Mouse (Mus musculus): ENCODE data around the gene Olfr558.

Gene Olfr558

DNA sequence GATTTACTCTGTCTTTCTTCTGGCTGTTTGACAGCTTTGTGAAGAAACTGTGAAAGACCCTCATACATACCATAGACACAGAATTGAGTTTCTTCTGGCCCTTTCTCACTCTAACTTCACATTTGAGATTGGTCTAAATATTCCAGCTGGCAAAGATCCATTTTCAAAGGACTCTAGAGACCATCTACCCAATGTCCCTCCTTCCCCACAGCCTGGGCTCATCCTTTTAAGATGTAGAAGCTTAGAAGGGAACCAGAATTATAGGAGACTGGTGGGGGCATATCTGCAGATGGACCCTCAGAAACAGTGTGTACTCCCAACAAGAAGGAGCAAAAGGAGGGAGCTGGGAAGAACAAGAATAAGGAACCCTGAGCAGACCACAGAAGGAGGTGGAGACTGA, at the start of gene Olfr558:
Gene Olfr558 (plus strand): TSS at position 301 of the 400 bp plus-strand sequence.
- DNase-seq (ENCODE audit: low read depth, low spot score): no peak

DNA sequence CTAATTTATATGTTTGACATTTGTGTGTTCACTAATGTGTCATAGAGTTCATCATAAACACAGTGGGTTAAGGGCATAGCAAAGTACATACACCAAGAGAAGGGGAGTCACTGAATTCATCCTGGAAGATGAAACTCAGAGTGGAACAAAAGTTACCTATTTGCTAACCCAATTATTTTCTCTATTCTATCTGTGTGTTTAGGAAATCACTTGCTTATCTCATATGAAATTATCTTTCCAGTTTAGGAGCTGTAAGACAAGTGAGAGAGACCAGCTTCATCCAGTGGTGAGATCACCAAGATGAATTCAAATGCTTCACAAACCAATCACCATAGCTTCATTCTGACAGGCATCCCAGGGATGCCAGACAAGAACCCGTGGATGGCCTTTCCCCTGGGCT, 43.5 kb upstream of the Olfr558 start, which contains the start of gene Olfr555:
Gene Olfr555 (plus strand): TSS at position 301 of the 400 bp plus-strand sequence.
- DNase-seq (ENCODE audit: low read depth, low spot score): no peak

GRCm38 (mm10) chr7:102664599-102664998, 37.4 kb upstream of the Olfr558 start, which contains the start of gene Olfr556:
Gene Olfr556 (plus strand): TSS chr7:102664899.
- DNase-seq (ENCODE audit: low read depth, low spot score): no peak

DNA sequence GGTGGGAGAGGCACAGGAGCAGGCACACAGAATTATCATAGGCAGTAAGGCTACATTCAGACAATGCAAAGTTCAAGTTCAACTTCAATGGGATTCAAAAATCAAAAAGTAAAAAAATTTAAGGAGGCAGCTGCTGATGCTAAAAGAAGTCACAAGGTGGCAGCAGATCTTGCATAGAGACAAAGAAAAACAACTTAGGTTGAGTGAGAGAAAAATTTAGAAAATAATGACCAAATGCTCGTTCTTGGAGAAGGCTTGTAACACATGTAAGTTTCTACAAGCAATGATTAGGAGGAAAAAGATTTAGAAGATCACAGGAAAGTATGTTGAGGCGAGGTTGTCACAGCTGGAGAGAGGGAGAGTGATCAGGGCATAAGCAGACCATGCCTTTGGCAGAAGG, 36.6 kb upstream of the Olfr558 start:
- DNase-seq (ENCODE audit: low read depth, low spot score): no peak

- DNase-seq (ENCODE audit: low read depth, low spot score): no peak
Measured at GRCm38 (mm10) chr7:102676225-102676624, 25.8 kb upstream of the Olfr558 start.

DNA sequence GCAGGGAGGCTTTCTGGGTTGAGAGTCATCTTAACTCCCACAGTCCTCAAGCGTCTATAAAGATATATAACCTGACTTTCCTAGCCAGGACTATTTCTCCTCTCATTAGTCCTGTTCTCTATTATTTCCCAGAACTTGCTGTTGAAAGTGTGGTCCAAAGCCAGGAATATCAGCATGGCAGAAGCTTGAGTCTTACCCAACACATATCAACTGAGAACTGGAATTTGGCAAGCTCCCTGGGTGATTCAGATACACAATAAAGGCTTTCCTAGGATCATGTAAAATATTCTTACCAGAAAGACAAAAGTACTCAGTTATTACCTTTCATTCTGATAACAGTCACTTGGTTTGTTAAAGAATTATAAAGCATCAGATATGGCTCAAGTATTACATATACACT, 20.1 kb upstream of the Olfr558 start:
- DNase-seq (ENCODE audit: low read depth, low spot score): no peak

DNA sequence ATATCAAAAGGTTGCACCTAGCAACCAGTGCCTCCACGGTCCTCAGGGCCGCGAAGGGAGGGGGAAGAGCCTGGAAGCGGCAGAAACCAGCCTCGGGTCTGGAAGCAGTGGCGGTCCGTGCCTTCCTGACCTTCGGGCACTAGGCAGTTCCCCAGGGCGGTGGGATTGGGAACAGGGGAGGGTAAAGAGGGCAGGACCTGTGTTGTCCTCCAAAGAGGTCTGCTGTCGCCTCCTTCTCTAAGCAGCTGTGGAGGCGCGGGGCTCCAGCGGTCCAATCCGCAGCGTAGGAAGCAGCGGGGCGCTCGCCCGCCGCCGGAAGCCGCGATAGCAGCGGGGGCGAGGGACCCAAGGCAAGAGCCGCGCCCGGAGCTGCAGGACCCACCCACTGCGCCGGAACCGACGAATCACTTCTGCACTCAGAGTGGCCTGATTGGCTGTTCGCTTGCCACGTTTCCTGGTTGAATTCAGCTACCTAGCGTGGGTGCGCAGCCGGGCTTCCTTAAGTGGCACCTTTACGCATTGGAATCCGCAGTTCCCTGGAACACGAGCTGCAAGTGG, 15.0 kb upstream of the Olfr558 start, which contains the start of gene Trim68:
Gene Trim68 (minus strand): TSS at position 384 of the 558 bp plus-strand sequence.
- DNase-seq (ENCODE audit: low read depth, low spot score): peak; percentile 89

GRCm38 (mm10) chr7:102695358-102696125, 6.5 kb upstream of the Olfr558 start, which contains the start of gene Olfr557:
Gene Olfr557 (plus strand): TSS chr7:102695910.
- no peak for DNase-seq (ENCODE audit: low read depth, low spot score)

GRCm38 (mm10) chr7:102698461-102698860, 3.6 kb upstream of the Olfr558 start:
- no peak for DNase-seq (ENCODE audit: low read depth, low spot score)

- no peak for DNase-seq (ENCODE audit: low read depth, low spot score)
Measured at GRCm38 (mm10) chr7:102718970-102719369, 17.0 kb downstream of the Olfr558 start, which contains the start of gene Olfr33. Gene Olfr33 (minus strand): TSS chr7:102719070.

GRCm38 (mm10) chr7:102727391-102727790, 25.4 kb downstream of the Olfr558 start, which contains the start of gene Olfr559:
Gene Olfr559 (minus strand): TSS chr7:102727491.
- DNase-seq (ENCODE audit: low read depth, low spot score): no peak

- DNase-seq (ENCODE audit: low read depth, low spot score): no peak
Measured at GRCm38 (mm10) chr7:102733793-102734192, 31.8 kb downstream of the Olfr558 start.

DNA sequence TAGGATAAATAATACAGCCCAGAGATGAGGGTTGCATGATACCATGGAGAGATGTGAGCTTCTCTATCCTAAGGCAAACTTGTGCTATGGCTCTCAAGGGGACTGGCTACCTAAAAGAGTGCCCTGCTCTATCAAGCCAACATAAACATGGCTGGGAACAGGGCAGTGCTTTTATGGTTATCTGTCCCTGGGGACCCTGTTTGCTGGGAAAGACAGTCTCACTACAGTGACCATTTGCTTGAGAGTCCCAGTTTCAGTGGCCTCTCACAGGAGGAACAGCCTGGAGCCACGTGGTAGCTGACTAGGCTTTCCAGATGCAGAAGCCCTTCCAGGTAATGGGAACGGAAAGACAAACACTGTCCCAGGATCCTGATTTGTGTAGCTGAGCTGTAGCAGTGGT, 35.7 kb downstream of the Olfr558 start:
- DNase-seq (ENCODE audit: low read depth, low spot score): no peak

- DNase-seq (ENCODE audit: low read depth, low spot score): no peak
Measured at GRCm38 (mm10) chr7:102752086-102752485, 50.1 kb downstream of the Olfr558 start.

- no peak for DNase-seq (ENCODE audit: low read depth, low spot score)
Measured at GRCm38 (mm10) chr7:102759266-102759665, 57.3 kb downstream of the Olfr558 start, which contains the start of the genes Olfr560 and Olfr78. Gene Olfr560 (minus strand): TSS chr7:102759366. Gene Olfr78 (minus strand): TSS chr7:102759471.
